Mouse (Mus musculus) small intestine, adult 2 months (tissue): Measurements from ENCODE around the gene Gcdh.

Experiments
- CTCF ChIP-seq: fragments of 200-500 bp; IDR thresholded peaks from 2 replicates; pipeline ENCODE4 v1.5.1; 2012; ENCODE audit warnings: low read depth, mild to moderate bottlenecking, control low read depth, inconsistent platforms, low read length, moderate library complexity, mixed read lengths; ENCODE audit not compliant: insufficient replicate concordance, insufficient read length; ENCODE audit errors: extremely low read depth
- POLR2A ChIP-seq: fragments of 200-500 bp; IDR thresholded peaks from 2 replicates; pipeline ENCODE4 v1.6.1; 2012; ENCODE audit warnings: low read depth, mild to moderate bottlenecking, control low read depth, inconsistent platforms, low read length, moderate library complexity

GRCm38 (mm10) chr8:84902367-84902919 lies 8.7 kb upstream of the Gcdh start:
- no peak for TF ChIP-seq CTCF
- TF ChIP-seq POLR2A: no peak
